Mouse (Mus musculus): ENCODE measurements around the gene C1ql4.

DNA sequence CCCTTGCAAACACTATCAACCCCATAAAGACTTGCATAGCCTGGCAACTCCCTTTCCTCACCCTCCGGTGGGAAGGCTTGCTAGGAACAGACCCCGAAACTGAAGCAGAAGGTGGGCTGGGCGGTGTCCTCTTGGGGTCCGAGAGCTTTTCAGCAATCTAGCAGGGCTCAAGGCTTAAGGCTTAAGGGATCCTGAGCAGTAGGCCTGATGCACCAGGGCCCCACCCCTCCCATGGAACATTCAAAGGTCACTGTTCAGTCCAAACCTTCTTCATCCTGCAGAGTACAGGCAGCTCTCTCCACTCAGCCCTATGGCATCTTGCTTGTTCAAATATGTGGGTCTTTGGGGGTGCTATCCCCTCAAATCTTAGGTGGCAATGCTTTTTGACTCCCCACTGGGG lies 1.6 kb downstream of the C1ql4 start:
- TF ChIP-seq CTCF (IDR thresholded peaks at IDR 0.05), result no peak
- TF ChIP-seq POLR2A (IDR thresholded peaks at IDR 0.05; ENCODE audit: insufficient read depth, low read depth, low read length), result no peak

All from heart, adult 2 months (tissue).